Mouse (Mus musculus): ENCODE data around the gene Itm2b. TPM values are rescaled to one million over a fixed set of nuclear protein-coding genes. Genes with fewer than 3 reads are reported as not detected.

Gene Itm2b
- polyA plus RNA-seq, 1 experiment from 2014 or later: 471 TPM

DNA sequence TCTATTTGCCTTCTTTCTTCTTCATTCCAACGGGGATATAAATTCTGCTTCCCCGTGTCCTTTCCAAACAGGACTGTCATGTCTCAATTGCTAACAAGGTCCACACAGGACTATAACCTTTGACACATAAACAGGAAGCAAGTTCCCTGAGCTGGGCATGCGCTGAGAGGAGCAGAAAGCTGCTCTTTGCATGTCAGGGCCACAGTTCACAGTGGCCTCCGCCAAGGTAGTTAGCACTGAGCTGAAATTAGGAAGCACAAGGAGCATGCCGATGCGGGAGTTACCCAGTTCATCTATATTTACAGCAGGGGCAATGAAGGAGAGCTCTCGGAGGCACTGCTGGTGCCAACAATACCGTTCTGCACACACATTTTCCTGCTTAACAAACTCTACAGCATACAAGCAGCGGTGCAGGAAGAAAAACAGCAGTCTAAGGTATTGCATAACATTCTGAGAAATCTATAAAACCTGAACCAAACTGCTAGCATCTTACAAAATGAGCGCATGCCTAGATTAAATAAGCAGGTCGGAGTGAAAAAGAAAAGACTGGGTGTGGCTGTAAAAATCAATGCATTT is 10.7 kb downstream of the Itm2b start:
- H3K4me3 ChIP-seq: no peak overlapping the region
- WGBS: 65% methylated on average over 11 of the region's 11 CpGs
- no peak overlapping the region for H3K9ac ChIP-seq
- no peak overlapping the region; the same call in 1 of the 2 replicates for H3K4me2 ChIP-seq (replicated peaks)
- H3K27ac ChIP-seq: no peak overlapping the region
- ATAC-seq (ENCODE audit: low FRiP score, low read depth): no peak
- peaks cover 10% of the 10 kb centered on the region; the same call in 1 of the 2 replicates for H3K36me3 ChIP-seq
- H3K4me1 ChIP-seq: peaks cover 8% of the 10 kb centered on the region; the same call in 1 of the 2 replicates
- no peaks in the 10 kb centered on the region for H3K27me3 ChIP-seq (replicated peaks)
- no peaks in the 10 kb centered on the region for H3K9me3 ChIP-seq

DNA sequence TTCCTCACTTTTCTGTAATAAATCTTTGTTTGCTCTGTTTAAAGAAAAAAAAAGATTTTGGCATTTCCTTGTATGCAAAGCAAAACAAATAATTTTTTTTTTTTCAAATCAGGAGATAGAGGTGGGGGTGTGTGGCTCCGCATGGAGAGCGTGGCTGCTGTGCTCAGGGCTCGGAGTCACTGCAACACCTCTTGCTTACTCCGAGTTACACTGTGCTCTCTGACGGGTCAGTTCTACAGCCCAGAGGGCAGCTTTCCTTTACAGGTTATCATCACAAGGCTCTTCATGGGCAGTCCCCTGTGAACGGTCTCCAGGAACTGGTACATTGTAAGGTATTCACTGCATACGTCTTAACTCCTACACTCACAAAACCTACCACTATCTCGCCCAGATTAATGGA is 11.5 kb downstream of the Itm2b start:
- Histone ChIP-seq H3K4me3 (no peak overlapping the region), H3K9ac (no peak overlapping the region), H3K27ac (no peak overlapping the region), H3K9me3 (no peaks in the 10 kb centered on the region), H3K4me1 (peaks cover 8% of the 10 kb centered on the region; the same call in 1 of the 2 replicates), H3K27me3 (replicated peaks) (no peaks in the 10 kb centered on the region), H3K4me2 (replicated peaks) (no peak overlapping the region), H3K36me3 (peaks cover 7% of the 10 kb centered on the region; the same call in 1 of the 2 replicates)
- no peak for ATAC-seq (ENCODE audit: low FRiP score, low read depth)
- WGBS: 84% methylated on average over 8 of the region's 8 CpGs

DNA sequence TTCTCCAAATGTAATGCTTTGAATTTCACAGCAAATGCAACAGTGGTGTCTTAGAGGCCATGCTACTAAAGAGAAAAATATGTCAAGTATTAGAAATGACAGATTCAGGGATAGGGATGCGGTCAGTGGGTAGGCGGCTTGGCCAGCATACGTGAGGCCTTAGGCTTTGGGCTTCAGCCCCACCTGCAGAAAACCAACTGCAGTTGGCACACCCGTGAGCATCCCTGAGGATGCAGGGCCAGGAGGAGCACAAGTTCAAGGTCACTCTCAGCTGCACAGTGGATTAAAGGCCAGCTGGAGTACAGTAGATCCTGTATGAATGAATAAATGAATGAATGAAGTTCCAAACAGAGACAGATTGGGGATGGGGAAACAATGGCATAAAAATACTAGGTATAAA is 12.1 kb downstream of the Itm2b start:
- WGBS: 93% methylated on average over 4 of the region's 4 CpGs
- H3K9me3 ChIP-seq: no peaks in the 10 kb centered on the region

DNA sequence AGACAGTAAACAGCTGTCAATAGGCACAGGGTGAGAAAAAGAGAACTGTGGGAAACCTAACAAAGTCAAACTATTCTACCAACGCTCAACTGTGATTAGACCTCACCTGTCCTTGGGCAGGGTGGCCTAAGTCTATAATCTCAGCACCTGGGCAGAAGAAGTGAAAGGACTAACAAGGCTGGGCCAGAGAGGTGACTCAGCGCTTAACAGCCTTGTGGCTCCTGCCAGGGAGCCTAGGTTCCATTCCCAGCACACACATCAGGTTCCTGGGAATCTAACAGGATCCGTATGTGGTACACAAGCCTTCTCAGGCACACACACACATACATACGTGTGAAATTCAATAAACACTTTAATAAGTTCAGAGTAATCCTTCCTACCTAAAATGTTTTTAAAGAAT is 13.5 kb downstream of the Itm2b start:
- Histone ChIP-seq H3K4me1 (peaks cover 8% of the 10 kb centered on the region; the same call in 1 of the 2 replicates), H3K4me3 (no peak overlapping the region), H3K9ac (no peak overlapping the region), H3K9me3 (no peaks in the 10 kb centered on the region), H3K27ac (no peak overlapping the region), H3K4me2 (replicated peaks) (no peak overlapping the region), H3K27me3 (replicated peaks) (no peaks in the 10 kb centered on the region), H3K36me3 (peaks cover 16% of the 10 kb centered on the region)
- 93% methylated on average over 4 of the region's 4 CpGs for WGBS
- no peak for ATAC-seq (ENCODE audit: low FRiP score, low read depth)

More for the DNA sequence above, 12.1 kb downstream of the Itm2b start:
- H3K4me3 ChIP-seq: no peak overlapping the region
- no peak for ATAC-seq (ENCODE audit: low FRiP score, low read depth)
- no peak overlapping the region for H3K9ac ChIP-seq
- H3K4me2 ChIP-seq (replicated peaks): no peak overlapping the region
- peaks cover 5% of the 10 kb centered on the region for H3K36me3 ChIP-seq
- H3K27ac ChIP-seq: no peak overlapping the region
- H3K27me3 ChIP-seq (replicated peaks): no peaks in the 10 kb centered on the region
- peaks cover 8% of the 10 kb centered on the region; the same call in 1 of the 2 replicates for H3K4me1 ChIP-seq

DNA sequence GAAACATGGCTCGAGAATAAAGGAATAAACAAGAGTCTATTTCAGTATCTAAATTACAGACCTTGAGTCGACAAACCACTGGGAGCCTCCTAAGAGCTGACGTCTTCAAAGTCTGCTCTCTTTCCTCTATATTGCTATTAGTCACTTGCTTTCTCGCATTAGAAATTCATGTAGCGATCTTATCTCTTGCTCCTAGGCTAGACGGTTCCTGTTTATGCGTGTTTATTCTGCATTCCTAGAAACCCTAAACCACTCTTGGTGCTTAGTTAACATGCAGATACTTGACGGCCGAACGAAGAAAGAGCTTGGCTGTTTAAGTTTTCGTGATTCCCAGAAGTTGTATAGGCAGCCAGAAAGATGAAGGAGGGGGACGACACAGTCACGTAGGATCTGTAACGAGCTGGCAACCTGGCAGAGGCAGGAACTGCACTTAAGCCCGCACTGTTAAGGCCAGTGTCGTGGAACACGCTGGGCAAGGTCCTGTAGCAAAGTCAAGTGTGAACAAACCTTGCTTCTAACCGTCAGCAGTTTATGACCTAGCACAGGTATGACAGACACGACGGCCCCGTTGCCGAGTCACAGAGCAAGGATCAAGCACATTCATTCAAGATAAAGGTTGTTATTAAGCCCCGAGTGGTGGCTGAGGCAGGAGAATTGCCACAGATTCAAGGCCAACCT is 14.3 kb downstream of the Itm2b start:
- H3K4me3 ChIP-seq: no peak overlapping the region
- H3K4me2 ChIP-seq (replicated peaks): no peak overlapping the region
- H3K27me3 ChIP-seq (replicated peaks): no peaks in the 10 kb centered on the region
- H3K36me3 ChIP-seq: peaks cover 22% of the 10 kb centered on the region
- H3K27ac ChIP-seq: no peak overlapping the region
- WGBS: 91% methylated on average over 23 of the region's 23 CpGs
- H3K4me1 ChIP-seq: peaks cover 8% of the 10 kb centered on the region; the same call in 1 of the 2 replicates
- no peak overlapping the region for H3K9ac ChIP-seq
- H3K9me3 ChIP-seq: no peaks in the 10 kb centered on the region
- ATAC-seq (ENCODE audit: low FRiP score, low read depth): no peak

DNA sequence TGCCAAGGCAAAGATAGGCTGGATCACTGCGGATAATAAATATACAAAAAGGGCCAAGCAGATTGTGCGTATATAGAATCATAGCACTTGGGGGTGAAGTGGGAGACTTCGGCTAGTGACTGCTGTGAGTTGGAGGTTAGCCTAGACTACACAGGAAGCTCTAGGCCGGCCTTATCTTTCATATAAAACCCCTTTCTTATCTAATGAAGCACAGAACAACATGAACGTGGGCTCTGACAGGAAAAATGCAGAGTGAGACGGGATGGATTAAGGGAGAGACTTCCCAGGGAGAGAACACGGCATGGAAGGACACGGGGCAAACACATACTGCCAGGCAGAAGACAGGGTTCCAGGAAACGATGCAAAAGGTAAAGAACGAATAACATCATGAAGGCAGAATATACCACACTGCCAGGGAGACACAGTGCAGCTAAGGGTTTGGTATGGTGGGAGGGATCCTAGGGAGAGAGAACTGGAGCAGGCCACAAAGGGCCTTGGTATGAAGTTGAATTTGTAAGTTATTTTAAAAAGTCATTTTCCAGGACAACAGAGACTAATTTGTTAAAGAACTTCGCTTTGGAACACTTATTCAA is 14.9 kb downstream of the Itm2b start:
- Histone ChIP-seq H3K9me3 (no peaks in the 10 kb centered on the region), H3K4me2 (replicated peaks) (no peak overlapping the region), H3K36me3 (peaks cover 29% of the 10 kb centered on the region), H3K27ac (no peak overlapping the region), H3K27me3 (replicated peaks) (no peaks in the 10 kb centered on the region), H3K4me3 (no peak overlapping the region), H3K9ac (no peak overlapping the region), H3K4me1 (peaks cover 8% of the 10 kb centered on the region; the same call in 1 of the 2 replicates)
- WGBS: 92% methylated on average over 11 of the region's 11 CpGs
- no peak for ATAC-seq (ENCODE audit: low FRiP score, low read depth)

DNA sequence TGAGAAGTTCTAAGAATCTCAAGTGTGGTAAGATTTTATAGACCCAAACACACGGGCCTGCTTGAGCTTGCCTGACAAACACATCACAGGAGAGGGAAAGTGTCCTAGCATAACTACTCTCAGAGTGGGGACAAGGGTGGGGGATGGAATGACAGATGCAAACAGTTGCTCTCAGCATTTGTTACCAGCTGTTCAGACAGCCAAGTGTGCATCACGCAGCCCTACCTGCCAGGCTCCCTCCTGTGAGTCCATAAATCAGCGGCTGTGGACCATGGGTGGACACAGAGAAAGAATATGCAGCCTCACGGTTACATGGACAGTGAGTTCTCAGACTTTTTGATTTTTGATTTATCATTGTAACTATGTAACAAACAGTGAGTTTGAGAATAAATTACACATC is 15.5 kb downstream of the Itm2b start:
- Histone ChIP-seq H3K27me3 (replicated peaks) (no peaks in the 10 kb centered on the region), H3K9ac (no peak overlapping the region), H3K9me3 (no peaks in the 10 kb centered on the region), H3K4me2 (replicated peaks) (no peak overlapping the region), H3K36me3 (peaks cover 34% of the 10 kb centered on the region), H3K4me3 (no peak overlapping the region), H3K27ac (no peak overlapping the region), H3K4me1 (peaks cover 4% of the 10 kb centered on the region; the same call in 1 of the 2 replicates)
- no peak for ATAC-seq (ENCODE audit: low FRiP score, low read depth)
- 76% methylated on average over 4 of the region's 4 CpGs for WGBS

DNA sequence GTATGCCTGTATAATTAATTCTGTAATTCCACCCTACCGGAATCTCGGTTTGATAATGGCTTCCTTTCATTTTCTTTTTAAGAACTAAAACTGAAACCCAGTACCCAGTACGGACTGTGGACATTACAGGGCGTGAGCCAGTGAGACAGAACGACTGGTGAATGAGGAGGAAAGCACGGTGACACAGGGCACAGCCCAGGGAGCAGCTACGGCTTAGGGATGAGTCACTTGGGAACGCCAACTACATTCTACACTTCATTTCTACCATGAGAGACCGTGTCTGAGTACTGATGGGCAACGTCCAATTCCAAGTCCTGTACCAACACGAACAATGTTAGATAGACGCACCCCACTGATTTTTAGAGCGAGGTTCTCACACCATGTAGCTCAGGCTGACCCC is 16.1 kb downstream of the Itm2b start:
- Histone ChIP-seq H3K4me1 (no peaks in the 10 kb centered on the region), H3K4me2 (replicated peaks) (no peak overlapping the region), H3K9me3 (no peaks in the 10 kb centered on the region), H3K4me3 (no peak overlapping the region), H3K27ac (no peak overlapping the region), H3K36me3 (peaks cover 41% of the 10 kb centered on the region), H3K27me3 (replicated peaks) (no peaks in the 10 kb centered on the region), H3K9ac (no peak overlapping the region)
- 95% methylated on average over 13 of the region's 13 CpGs for WGBS
- ATAC-seq (ENCODE audit: low FRiP score, low read depth): no peak

DNA sequence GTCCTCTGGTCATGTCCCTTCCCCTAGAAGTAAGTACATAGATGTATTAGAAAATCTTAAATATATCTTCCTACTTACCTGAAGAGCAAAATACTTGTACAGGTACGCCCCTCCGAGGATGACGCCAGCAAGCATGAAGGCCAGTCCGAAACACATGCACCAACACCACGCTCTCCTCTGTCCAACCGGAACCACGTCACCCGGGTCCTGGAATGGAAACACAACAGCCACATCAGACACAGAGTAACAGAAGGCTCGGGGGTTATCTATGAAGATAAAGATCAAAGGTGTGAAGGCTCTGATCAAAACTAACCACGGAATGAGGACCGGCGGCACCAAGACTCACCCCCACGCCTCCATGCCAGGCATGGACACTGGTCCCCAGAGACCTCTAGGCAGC is 16.9 kb downstream of the Itm2b start:
- H3K4me2 ChIP-seq (replicated peaks): no peak overlapping the region
- ATAC-seq (ENCODE audit: low FRiP score, low read depth): no peak
- H3K9me3 ChIP-seq: no peaks in the 10 kb centered on the region
- 94% methylated on average over 13 of the region's 13 CpGs for WGBS
- H3K27me3 ChIP-seq (replicated peaks): no peaks in the 10 kb centered on the region
- no peak overlapping the region for H3K9ac ChIP-seq
- peaks cover 49% of the 10 kb centered on the region for H3K36me3 ChIP-seq
- H3K4me3 ChIP-seq: no peak overlapping the region
- no peaks in the 10 kb centered on the region for H3K4me1 ChIP-seq
- no peak overlapping the region for H3K27ac ChIP-seq

DNA sequence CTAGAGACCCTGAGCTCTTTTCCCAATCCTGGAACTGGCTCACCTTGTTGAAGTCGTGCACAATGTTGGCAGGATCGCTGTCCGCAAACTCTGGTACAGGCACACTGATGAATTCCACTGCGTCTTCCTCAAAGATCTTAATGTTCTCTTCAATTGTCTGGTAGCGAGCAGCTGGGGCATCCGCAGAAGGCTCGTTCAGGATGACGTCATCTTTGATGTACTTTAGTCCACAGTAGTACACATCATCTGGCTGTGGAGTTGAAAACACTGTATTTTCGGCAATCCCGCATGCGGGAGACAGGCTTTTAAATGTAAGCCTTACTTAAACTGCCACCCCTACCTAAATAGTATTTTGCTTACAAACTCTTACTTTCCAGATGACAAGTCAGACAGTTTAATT is 18.8 kb downstream of the Itm2b start:
- H3K27me3 ChIP-seq (replicated peaks): no peaks in the 10 kb centered on the region
- ATAC-seq (ENCODE audit: low FRiP score, low read depth): no peak
- no peak overlapping the region for H3K4me3 ChIP-seq
- H3K4me1 ChIP-seq: no peaks in the 10 kb centered on the region
- H3K27ac ChIP-seq: no peak overlapping the region
- WGBS: 89% methylated on average over 11 of the region's 11 CpGs
- peaks cover 66% of the 10 kb centered on the region for H3K36me3 ChIP-seq
- H3K9ac ChIP-seq: no peak overlapping the region
- no peak overlapping the region for H3K4me2 ChIP-seq (replicated peaks)
- H3K9me3 ChIP-seq: no peaks in the 10 kb centered on the region

DNA sequence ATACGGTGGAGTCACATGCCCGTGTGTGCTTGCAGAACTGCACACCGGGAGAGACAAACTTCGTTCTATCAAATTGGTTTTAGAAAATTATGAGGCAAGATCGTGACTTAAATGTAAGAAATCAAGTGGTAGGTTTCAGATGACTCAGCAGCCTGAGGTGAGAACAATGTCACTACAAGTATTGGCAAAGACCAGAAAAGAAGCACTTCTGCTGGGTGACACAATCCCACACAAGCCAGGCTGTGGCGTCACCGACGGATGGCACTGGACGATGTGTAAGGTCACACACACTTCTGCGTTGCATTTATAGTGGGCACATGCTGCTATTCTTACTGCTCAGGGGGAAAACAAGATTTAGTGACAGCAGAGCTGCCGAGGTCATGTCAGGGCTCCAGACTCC is 21.3 kb downstream of the Itm2b start:
- no peak for ATAC-seq (ENCODE audit: low FRiP score, low read depth)
- Histone ChIP-seq H3K4me1 (no peaks in the 10 kb centered on the region), H3K9me3 (no peaks in the 10 kb centered on the region), H3K4me3 (no peak overlapping the region), H3K27ac (no peak overlapping the region), H3K9ac (no peak overlapping the region), H3K27me3 (replicated peaks) (no peaks in the 10 kb centered on the region), H3K4me2 (replicated peaks) (no peak overlapping the region), H3K36me3 (peaks cover 90% of the 10 kb centered on the region)
- 98% methylated on average over 11 of the region's 11 CpGs for WGBS

DNA sequence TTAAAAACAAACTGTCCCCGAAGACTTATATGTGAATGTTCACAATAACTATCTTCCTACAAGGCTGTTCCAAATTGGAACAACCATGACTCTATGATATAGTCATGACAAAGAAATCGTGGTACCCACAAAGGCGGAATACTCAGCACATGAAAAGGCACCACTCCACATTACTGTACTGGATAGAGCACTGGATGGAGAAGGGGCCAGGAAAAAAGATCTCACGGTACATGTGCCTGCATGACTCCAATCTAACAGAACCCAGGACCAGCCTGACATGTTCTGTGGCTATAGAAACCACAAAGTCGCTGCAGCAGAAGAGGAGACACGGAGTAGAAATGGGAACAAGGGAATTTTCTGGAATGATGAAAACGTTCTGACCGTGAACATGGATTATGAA is 30.4 kb downstream of the Itm2b start:
- 94% methylated on average over 8 of the region's 8 CpGs for WGBS
- no peak overlapping the region for H3K9ac ChIP-seq
- H3K4me1 ChIP-seq: no peaks in the 10 kb centered on the region
- ATAC-seq (ENCODE audit: low FRiP score, low read depth): no peak
- H3K36me3 ChIP-seq: peaks cover 26% of the 10 kb centered on the region
- H3K27ac ChIP-seq: no peak overlapping the region
- no peak overlapping the region for H3K4me3 ChIP-seq
- no peak overlapping the region for H3K4me2 ChIP-seq (replicated peaks)
- no peaks in the 10 kb centered on the region for H3K9me3 ChIP-seq
- no peaks in the 10 kb centered on the region for H3K27me3 ChIP-seq (replicated peaks)

Measured in neural tube, embryonic 12.5 days (tissue).